Mouse (Mus musculus) lung, postnatal 0 days (tissue): ENCODE measurements around the gene Fam234a. TPM values are rescaled to one million over a fixed set of nuclear protein-coding genes. Genes with fewer than 3 reads are reported as not detected.
"Not testable (repeated sequence)": the region's sequence is repeated elsewhere in the genome, so short reads cannot be mapped to it uniquely, and the experiment has no call there.

Experiments
- ATAC-seq: fragments of 200-750 bp; cut with Nextera tagmentation; 2 replicates; pipeline ENCODE4 v1.8.0; 2017; ENCODE audit warnings: moderate library complexity
- DNase-seq: peaks from one replicate; pipeline ENCODE4 v3.0.0-alpha.2; 2016; ENCODE audit warnings: low spot score
- H3K27ac ChIP-seq: fragments of 300-500 bp; sonication (generic); 2 replicates; pipeline ENCODE4 v1.5.1; 2014; ENCODE audit warnings: antibody characterized with exemption, mild to moderate bottlenecking, low read length, mixed read lengths
- H3K27me3 ChIP-seq: fragments of 300-500 bp; sonication (generic); replicated peaks from 2 replicates; pipeline ENCODE4 v1.6.1; 2014; ENCODE audit warnings: low read length, mixed read lengths; ENCODE audit not compliant: insufficient read depth
- H3K36me3 ChIP-seq: fragments of 300-500 bp; sonication (generic); 2 replicates; pipeline ENCODE4 v1.6.1; 2014; ENCODE audit warnings: low read length, mixed read lengths; ENCODE audit not compliant: insufficient read depth
- H3K4me1 ChIP-seq: fragments of 300-500 bp; sonication (generic); 2 replicates; pipeline ENCODE4 v1.6.1; 2014; ENCODE audit warnings: antibody characterized with exemption, low read depth, low read length, mixed read lengths; ENCODE audit not compliant: insufficient read depth
- H3K4me2 ChIP-seq: fragments of 300-500 bp; sonication (generic); replicated peaks from 2 replicates; pipeline ENCODE4 v1.6.1; 2014; ENCODE audit warnings: low read depth, mild to moderate bottlenecking, low read length, moderate library complexity, mixed read lengths
- H3K4me3 ChIP-seq: fragments of 300-500 bp; sonication (generic); 2 replicates; pipeline ENCODE4 v1.5.1; 2014; ENCODE audit warnings: low read depth, low read length
- H3K9ac ChIP-seq: fragments of 300-500 bp; sonication (generic); replicated peaks from 2 replicates; pipeline ENCODE4 v1.6.1; 2014; ENCODE audit warnings: low read depth, mild to moderate bottlenecking
- H3K9me3 ChIP-seq: fragments of 300-500 bp; sonication (generic); 2 replicates; pipeline ENCODE4 v1.6.1; 2016; ENCODE audit warnings: low read length, mixed read lengths
- CTCF ChIP-seq: IDR thresholded peaks from 2 replicates; pipeline ENCODE4 v1.5.1; 2016; ENCODE audit warnings: antibody characterized with exemption, mild to moderate bottlenecking
- EP300 ChIP-seq: IDR thresholded peaks from 2 replicates; pipeline ENCODE4 v1.6.1; 2016; ENCODE audit warnings: antibody characterized with exemption, mild to moderate bottlenecking, control low read depth
- WGBS: fragments of 180-500 bp; shearing (Covaris S2); extraction: QIAGEN DNeasy Blood & Tissue Kit; methylation state at CpG from one replicate; pipeline ENCODE4 v1.1.7; 2014; 5-methylcytosine and 5-hydroxymethylcytosine counted together
- polyA plus RNA-seq: library from polyadenylated mRNA; unstranded; fragments of >200 nt; fragmentation: Nextera tagmentation; extraction: Ambion mirVana; gene quantifications from 2 replicates; pipeline ENCODE4 v1.2.1, GENCODE M21; 2015

Gene Fam234a
- polyA plus RNA-seq, 1 experiment from 2014 or later, result 71.2 TPM

DNA sequence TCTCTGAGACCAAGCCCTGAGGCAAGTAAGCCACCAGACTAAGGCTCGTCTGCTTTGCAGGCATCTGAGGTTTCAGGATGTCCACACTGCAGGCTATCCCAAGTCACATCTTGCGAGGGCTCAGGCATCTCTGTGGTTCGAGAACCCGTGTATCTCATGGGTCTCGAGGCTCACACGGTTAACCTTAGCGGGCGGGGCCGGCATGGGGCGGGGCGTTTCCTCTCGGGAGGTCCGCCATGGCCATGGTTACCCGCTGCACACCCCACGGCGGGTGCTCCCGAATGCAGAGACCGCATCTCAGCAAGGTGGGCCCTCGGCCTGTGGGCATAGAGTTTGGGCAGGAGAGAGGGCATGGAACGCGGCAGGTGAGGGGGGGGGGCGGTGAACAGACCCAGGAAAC lies 41.3 kb downstream of the Fam234a start, which contains the start of gene Rgs11:
TSS of gene Rgs11 (plus strand) at position 215 of the 400 bp plus-strand sequence.
- DNase-seq (no peak), ATAC-seq (peak; percentile 42)
- peaks cover 10% of the 10 kb centered on the region; the same call in 1 of the 2 replicates for H3K27me3 ChIP-seq
- H3K9me3 ChIP-seq, result no peaks in the 10 kb centered on the region
- TF ChIP-seq CTCF (no peak), EP300 (no peak)
- H3K4me1 ChIP-seq, result peaks cover 10% of the 10 kb centered on the region
- H3K4me3 ChIP-seq, result peak within 1 kb of the TSS; percentile 39
- H3K4me2 ChIP-seq, result peak within 1 kb of the TSS; percentile 83
- no peak within 1 kb of the TSS for H3K27ac ChIP-seq
- WGBS, result 2% methylated on average over 21 of the region's 22 CpGs
- H3K36me3 ChIP-seq, result no peaks in the 10 kb centered on the region; the same call in 1 of the 2 replicates
- H3K9ac ChIP-seq, result no peak within 1 kb of the TSS

DNA sequence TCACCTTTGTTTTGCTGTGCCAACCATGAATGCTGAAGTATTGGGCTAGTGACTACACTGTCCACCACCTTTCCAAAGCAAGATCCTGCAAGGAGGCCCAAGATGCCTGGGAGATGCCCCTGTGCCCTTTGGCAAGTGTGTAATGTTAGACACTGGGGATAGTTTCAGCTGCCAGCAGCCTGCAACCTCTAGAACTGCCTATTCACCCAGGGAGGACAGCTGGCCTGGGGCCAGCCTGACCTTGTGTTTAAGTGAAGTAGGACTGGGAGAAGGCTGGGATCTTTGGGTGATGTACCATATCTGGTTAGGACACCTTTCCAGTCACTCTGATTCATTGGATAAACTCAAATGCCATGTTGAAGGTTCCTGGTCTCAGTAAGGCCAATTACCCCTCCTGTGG lies 42.0 kb downstream of the Fam234a start:
- H3K4me3 ChIP-seq, result no peak overlapping the region
- DNase-seq, result no peak
- no peak overlapping the region for H3K27ac ChIP-seq
- no peak overlapping the region for H3K4me2 ChIP-seq
- peaks cover 10% of the 10 kb centered on the region for H3K4me1 ChIP-seq
- H3K36me3 ChIP-seq, result no peaks in the 10 kb centered on the region; the same call in 1 of the 2 replicates
- TF ChIP-seq EP300 (no peak), CTCF (no peak)
- H3K27me3 ChIP-seq, result peaks cover 10% of the 10 kb centered on the region; the same call in 1 of the 2 replicates
- ATAC-seq, result no peak
- H3K9ac ChIP-seq, result no peak overlapping the region
- no peaks in the 10 kb centered on the region for H3K9me3 ChIP-seq

DNA sequence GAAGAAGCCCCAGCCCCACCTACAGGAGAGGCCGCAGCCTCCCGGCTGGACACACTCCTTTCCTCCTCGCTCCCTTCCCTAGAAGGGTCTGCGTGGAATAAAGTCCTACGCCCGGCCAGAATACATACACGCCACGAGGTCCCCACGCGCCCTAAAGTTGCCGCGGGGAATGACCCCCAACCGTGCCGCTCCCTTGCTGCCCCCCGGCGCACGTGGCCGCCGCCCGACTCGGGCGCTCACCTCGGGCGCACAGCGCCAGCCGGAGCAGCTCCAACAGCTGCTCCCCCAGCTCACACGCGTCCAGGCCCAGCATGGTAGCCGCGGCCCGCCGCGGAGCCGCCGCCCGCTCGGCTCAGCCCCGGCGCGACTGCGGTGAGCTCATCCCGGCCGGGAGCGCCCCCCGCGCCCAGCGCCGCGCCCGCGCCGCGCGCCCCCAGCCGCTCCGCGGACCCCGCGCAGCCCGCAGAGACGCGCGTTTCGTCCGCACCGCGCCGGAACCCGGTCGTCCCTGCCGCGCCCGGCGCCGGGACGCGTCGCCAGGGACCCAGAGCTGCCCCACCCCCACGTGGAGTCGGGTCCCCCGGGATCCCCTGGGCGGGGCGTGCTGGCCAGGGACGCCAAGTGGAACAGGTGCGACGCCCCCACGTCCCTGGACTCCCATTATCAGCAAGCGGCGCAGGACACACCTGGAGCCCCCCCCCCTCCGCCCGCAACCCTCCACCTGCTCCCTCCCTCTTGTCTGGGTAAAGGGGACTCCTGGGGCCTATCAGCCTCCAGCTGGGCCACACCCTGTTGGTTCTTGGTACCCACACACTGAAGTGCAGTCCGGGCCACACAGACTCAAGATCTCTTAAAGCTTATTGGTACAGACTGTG lies 43.0 kb downstream of the Fam234a start:
- 1% methylated on average over 54 of the region's 92 CpGs for WGBS
- peaks cover 10% of the 10 kb centered on the region; the same call in 1 of the 2 replicates for H3K27me3 ChIP-seq

DNA sequence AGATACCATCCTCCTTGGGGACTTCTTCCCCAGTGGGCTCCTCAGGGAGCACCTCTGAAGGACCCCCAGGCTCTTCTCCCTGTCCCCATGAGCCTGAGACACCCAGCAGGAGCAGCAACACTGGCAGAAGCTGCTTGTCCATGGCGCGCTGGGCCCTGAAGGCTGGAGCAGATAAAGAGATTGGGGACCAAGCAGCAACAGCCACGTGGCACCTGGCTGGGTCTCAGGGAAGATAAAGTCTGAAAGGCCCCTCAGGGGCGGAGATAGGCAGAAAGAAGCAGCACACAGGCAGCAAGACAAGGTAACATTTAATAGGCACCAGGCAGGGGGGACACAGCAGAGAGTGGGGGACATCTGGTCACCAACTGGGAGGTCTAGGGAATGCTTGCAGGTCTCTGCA lies 45.1 kb downstream of the Fam234a start, which contains the start of gene Pdia2:
TSS of gene Pdia2 (minus strand) at position 196 of the 400 bp plus-strand sequence.
- no peak within 1 kb of the TSS for H3K27ac ChIP-seq
- H3K9me3 ChIP-seq, result no peaks in the 10 kb centered on the region
- H3K4me2 ChIP-seq, result no peak within 1 kb of the TSS
- DNase-seq, result no peak
- TF ChIP-seq CTCF (no peak), EP300 (no peak)
- no peak for ATAC-seq
- WGBS, result 70% methylated on average over 4 of the region's 4 CpGs
- H3K4me3 ChIP-seq, result no peak within 1 kb of the TSS
- H3K36me3 ChIP-seq, result peaks cover 5% of the 10 kb centered on the region; the same call in 1 of the 2 replicates
- peaks cover 10% of the 10 kb centered on the region for H3K4me1 ChIP-seq
- H3K9ac ChIP-seq, result no peak within 1 kb of the TSS
- H3K27me3 ChIP-seq, result peaks cover 10% of the 10 kb centered on the region; the same call in 1 of the 2 replicates

More for the DNA sequence above, 43.0 kb downstream of the Fam234a start:
- TF ChIP-seq EP300 (no peak), CTCF (no peak)
- peak overlapping the region; percentile 42 for H3K4me3 ChIP-seq
- H3K9me3 ChIP-seq, result no peaks in the 10 kb centered on the region
- H3K9ac ChIP-seq, result 0 out of 2 replicates have a peak overlapping the region, but pooled peaks have one; percentile 19
- no peaks in the 10 kb centered on the region; the same call in 1 of the 2 replicates for H3K36me3 ChIP-seq
- peak; percentile 43 for DNase-seq
- ATAC-seq, result peak; percentile 54
- peaks cover 10% of the 10 kb centered on the region for H3K4me1 ChIP-seq
- H3K27ac ChIP-seq, result no peak overlapping the region
- H3K4me2 ChIP-seq, result peak overlapping the region; percentile 93

DNA sequence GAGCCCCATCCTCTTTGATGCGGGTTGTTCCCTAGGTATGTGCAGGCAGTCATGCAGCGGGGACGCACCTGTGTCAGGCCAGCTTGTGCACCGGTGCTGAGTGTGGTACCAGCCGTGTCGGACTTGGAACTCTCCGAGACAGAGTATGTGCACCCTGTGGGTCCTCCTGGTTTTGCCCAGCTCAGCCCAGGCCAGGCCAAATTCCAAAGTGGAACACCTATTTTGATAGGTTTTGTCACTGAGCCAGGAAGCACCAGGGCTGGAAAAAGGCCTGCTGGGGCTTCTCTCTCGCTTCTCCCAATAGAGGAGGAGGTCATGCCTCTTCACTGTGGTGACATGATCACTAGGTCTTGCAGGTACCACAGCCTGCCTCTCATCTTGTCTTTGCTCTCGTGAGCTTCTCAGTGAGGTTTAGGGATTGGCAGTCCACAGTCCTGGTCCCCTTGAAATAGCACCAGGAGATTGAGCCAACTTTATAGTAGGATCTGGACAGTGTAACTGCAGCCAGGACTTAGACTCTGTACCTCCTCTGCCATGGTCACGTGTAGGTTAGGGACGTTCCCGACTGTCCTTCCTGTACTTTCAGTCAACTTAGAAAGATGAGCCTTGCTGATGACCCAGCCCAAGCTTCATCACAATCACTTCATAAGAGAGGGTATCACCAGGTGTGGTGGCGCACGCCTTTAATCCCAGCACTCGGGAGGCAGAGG lies 51.4 kb downstream of the Fam234a start:
- H3K36me3 ChIP-seq, result peaks cover 40% of the 10 kb centered on the region; the same call in 1 of the 2 replicates
- no peak overlapping the region for H3K4me2 ChIP-seq
- H3K27me3 ChIP-seq, result no peaks in the 10 kb centered on the region
- TF ChIP-seq EP300, result no peak
- TF ChIP-seq CTCF, result no peak
- no peak overlapping the region for H3K9ac ChIP-seq
- DNase-seq (no peak), ATAC-seq (no peak)
- no peak overlapping the region for H3K27ac ChIP-seq
- no peak overlapping the region for H3K4me3 ChIP-seq
- H3K9me3 ChIP-seq, result no peaks in the 10 kb centered on the region
- 95% methylated on average over 15 of the region's 15 CpGs for WGBS
- no peaks in the 10 kb centered on the region for H3K4me1 ChIP-seq

DNA sequence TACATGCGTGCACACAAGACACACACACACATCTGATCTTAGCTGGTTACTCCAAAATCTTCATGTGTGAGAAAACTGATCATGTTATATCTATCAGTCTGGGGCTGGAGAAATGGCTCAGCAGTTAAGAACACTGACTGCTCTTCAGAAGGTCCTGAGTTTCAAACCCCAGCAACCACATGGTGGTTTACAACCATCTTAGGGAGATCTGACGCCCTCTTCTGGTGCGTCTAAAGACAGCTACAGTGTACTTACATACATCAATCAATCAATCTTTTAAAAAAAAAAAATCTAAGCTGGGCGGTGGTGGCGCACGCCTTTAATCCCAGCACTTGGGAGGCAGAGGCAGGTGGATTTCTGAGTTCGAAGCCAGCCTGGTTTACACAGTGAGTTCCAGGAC lies 52.6 kb downstream of the Fam234a start:
- ATAC-seq, H3K4me3 ChIP-seq, H3K4me1 ChIP-seq, H3K9me3 ChIP-seq, H3K4me2 ChIP-seq, H3K27me3 ChIP-seq, H3K27ac ChIP-seq, DNase-seq, H3K9ac ChIP-seq: not testable (repeated sequence)
- WGBS, result 81% methylated on average over 7 of the region's 7 CpGs
- peaks cover 40% of the 10 kb centered on the region; the same call in 1 of the 2 replicates for H3K36me3 ChIP-seq
